Mouse (Mus musculus): ENCODE data around the gene Ccnb2.
"Not testable (repeated sequence)": the region's sequence is repeated elsewhere in the genome, so short reads cannot be mapped to it uniquely, and the experiment has no call there.

Ccnb2 gene

DNA sequence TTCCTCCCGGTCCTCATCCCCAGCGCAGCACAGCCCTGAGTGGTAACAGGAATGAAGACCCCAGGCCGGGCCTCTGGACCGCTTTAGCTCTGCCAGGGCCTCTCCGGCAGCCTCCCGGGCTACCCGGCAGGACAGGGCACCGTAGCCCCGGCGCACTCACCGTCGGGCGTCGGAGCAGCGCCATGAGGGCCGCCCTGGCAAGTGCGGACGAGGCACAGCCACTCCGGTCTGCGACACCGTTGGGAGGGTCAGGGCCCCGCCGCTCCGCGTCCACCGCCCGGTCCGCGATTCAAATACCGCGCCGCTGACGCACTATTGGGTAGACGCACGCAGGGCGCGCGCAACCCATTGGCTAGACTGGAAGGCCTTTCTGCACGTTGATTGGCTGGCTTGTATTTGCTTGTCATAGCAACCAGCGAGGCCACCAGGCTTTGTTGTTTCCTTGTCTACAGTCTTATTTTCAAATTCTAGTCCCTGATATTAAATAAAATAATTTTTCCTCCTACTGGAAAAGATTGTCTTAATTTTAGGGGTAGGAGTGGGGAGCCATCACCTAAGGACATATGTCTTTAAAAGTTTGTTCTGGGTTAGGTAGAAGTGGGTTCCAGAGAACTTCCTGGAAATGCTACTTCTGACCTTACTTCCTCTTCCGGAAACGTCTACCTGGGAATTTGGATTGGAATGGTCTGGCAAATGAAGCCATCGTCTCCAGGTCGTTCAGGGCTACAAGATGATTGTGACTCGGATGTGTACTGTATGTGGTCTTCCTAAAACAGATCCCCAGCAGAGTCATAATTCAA is at the start of gene Ccnb2:
TSS of gene Ccnb2 (minus strand) at position 291 of the 800 bp plus-strand sequence.
- peak; percentile 40 for DNase-seq (ENCODE audit: low spot score)

DNA sequence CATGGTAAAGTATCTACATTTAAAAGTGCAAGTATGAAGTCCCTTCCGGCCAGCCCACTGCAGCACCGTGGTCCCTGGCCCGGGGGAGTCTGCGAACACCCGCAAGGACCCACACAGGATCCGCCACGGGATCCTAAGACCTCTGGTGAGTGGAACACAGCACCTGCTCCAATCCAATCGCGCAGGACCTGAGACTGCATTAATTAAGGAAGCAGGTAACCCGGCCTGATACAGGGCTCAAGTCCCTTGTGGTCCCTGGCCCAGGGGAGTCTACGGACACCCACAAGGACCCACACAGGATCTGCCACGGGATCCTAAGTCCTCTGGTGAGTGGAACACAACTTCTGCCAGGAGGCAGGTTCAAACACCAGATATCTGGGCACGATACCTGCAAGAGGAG is 41.7 kb upstream of the Ccnb2 start:
- not testable (repeated sequence) for DNase-seq (ENCODE audit: low spot score)

DNA sequence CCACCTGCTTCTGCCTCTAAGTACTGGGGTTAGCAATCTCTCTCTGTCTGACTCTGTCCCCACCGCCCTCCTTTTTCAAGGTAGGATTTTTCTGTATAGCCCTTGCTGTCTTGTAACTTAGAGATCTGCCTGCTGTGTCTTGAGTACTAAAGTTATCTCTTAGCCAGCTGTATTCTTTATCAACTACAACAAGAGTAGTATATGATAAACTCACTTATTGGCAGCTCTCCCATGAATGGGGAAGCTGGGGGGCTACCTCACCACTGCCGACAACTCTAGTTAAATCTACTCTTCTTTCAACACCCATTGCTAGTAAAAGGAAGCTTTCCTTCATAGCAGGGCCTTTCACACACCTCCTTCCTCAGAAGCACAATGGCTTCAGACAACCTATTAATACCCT is 31.0 kb upstream of the Ccnb2 start:
- DNase-seq (ENCODE audit: low spot score): no peak

DNA sequence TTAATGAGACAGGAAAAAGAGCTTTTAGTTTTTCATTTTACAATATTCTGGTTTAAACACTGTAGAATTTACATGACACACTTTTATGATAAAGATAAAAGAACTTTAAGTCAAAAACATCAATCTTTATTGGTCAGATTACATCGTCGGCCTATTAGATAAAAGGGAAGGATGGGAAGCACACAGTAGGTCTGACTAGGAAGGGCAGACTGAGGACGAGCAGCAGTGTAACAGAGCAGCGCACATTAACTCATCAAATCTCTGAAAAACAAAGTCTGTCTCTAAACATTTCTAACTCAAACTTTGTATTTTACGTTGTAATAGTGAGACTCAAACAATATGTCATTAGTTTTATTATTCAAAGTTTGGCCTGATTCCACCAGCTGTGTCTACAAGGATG is 27.7 kb upstream of the Ccnb2 start:
- no peak for DNase-seq (ENCODE audit: low spot score)

DNA sequence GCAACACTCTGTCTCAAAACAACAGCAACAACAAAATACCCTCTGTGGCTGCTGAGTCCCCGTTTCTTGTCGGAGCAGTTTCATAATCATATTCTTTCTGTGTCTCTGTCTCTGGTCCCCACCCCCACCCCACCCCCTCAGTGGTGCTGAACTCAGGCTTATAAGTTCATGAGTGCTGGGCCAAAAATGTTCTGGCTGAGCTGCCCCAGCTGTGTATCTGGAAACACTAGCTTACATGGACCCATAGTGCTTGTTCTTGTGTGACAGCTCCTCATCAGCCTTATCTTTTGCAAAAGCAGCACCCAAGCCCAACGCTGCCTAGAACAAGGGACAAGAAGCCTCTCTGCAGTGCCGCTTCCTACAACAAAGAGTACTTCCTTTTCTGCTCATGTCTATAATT is 18.6 kb upstream of the Ccnb2 start:
- DNase-seq (ENCODE audit: low spot score): no peak

DNA sequence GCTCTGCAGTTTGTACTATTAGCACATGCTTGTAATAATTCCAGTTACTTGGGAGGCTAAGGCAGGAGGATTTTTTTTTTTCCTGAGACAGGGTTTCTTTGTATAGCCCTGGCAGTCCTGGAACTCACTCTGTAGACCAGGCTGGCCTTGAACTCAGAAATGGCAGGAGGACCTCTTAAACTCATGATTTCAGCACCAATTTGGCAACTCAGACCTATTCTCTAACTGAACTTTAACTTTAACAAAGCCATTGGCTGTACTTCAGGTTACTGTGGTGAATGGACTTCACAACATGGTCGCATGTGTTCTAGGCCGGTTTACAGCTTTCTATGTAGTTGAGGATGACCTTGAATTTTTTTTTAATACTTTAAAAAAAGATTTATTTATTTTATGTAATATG is 1.3 kb upstream of the Ccnb2 start:
- DNase-seq (ENCODE audit: low spot score): no peak

DNA sequence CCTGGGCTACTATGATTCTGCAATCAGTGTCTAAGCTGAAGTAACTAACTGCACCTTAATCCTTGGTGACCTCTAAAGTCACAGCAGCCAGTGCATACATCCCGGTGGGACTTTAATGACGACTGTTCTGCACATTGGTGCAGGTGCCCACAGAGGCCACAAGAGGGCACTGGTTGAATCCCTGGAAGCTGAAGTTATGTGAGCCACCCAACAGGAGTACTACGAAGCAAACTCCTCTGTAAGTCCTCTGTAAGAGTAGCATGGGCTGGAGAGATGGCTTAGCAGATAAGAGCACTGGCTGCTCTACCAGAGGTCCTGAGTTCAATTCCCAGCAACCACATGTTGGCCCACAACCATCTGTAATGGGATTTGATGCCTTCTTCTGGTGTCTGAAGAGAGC is 4.9 kb downstream of the Ccnb2 start:
- DNase-seq (ENCODE audit: low spot score): no peak

DNA sequence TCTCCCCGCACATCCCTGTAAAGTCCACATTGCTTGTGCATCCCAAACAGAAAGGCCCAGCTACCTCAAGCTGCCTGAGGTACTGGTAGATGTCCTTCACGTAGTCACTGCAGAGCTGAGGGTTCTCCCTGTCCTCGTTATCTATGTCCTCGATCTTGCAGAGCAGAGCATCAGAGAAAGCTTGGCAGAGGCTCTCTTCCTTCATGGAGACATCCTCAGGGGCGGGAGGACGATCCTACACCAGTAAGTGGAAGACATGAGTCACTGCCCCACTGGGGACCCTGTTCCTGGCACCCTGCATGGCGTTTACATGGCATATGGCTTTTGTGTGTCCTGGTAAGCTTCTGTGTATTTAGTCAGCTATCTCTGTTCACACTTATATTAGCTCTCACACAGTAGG is 8.3 kb downstream of the Ccnb2 start:
- DNase-seq (ENCODE audit: low spot score): peak; percentile 55

DNA sequence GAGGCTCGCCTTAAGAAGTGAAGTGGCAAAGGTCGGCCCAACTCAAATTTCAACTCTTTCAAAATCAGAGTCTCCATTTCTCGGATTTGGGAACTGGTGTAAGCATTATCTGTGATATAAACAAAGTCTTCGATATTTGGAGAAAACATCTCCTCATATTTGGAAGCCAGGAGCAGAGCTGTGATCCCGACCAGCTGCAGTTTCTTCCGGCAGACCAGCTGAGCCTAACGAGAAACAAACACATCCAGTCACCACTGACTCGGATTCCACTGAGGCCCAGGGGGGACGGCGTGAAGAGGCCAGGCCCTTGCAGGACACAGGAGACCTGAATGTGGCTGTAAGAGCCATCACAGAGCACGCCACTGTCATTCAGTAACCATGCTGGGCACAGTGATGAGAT is 10.7 kb downstream of the Ccnb2 start:
- DNase-seq (ENCODE audit: low spot score): no peak

DNA sequence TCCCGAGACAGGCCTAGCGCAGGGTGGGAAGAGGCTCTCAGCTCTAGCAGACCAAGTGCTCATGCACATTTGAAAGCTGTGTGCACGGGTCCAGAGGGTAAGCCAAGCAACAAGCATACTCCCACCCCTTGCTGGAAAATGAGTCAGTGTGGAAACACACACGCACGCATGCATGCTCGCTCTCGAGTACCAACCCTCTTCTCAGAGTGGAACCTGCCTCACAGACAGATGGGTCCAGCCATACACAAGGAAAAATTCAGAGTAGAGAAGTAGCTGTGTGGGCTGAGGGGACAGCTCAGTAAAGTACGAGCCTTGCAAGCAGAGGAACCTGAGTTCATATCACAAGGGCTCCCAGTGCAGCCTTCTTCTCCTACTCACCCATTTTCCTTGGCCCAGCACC is 11.6 kb downstream of the Ccnb2 start:
- no peak for DNase-seq (ENCODE audit: low spot score)

DNA sequence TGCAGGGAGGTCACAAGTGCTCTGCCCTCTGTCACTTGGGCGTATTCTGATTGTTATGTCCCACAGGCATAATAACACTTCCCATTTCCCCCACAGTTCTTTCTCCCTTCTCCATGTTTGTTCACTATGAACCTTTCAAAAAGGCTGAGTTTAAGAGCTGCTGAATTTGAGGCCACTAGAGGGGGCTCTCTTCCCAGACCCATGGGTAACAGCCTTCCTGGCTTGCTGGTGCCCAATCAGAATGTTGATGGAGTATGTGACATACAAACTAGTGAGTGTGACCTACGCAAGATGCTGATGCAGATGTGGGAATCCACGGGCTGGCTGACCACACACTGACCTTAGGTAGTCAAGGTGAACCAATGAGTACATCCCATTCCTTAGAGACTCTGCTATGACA is 12.6 kb downstream of the Ccnb2 start:
- DNase-seq (ENCODE audit: low spot score): no peak

DNA sequence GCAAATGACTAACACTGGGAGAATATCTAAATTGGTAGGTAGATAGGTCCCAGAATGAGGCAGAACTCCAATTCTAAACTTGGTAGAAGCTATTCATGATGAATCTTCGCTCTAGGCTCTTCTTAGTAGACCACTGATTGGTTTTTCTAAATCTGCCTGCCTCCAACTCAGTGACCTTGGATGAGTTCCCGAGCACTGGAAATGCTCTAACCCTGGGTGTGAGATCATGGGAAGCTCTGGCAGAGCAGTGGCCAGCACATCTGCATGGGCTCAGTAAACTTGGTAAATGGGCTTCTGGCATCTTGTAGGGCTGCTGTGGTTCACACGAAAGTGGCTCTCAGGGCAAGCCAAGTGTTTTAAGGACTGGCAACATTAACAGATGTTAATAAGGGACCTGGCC is 14.8 kb downstream of the Ccnb2 start:
- DNase-seq (ENCODE audit: low spot score): no peak

DNA sequence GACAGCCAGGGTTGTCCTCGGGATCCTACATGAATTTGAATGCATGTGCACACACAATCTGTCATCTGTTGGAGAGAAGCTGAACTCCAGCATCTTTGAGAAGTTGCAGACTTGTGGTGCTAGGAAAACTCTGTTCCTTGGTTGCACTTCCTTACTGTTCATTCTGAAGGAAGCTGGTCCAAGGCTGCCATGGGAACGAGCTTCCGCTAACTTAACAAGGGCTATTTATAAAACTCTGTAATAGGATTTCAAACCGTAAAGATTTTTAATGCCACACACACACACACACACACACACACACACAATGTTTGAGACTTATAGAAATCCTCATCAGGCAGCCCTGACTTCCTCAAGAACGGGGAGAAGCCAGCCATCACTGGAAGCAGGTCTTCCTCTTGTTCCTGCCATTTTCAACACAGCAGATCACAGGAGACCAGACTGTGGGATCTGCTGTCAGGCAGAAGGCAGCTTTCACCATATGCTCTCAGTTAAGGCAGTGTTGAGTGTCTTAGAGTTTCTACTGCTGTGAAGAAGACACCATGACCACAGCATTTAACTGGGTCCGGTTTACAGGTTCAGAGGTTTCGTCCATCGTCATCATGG is 19.3 kb downstream of the Ccnb2 start:
- no peak for DNase-seq (ENCODE audit: low spot score)

DNA sequence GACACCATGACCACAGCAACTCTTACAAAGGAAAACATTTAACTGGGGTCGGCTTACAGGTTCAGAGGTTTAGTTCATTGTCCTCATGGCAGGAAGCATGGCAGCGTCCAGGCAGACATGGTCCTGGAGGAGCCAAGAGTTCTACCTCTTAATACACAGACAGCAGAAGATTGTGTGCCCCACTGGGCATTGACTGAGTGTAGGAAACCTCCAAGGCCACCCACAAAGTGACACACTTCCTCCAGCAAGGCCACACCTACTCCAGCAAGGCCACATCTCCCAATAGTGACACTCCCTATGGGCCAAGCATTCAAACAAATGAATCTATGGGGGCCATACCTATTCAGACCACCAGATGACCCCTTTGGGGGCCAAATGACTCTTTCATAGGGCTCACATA is 25.3 kb downstream of the Ccnb2 start:
- no peak for DNase-seq (ENCODE audit: low spot score)

DNA sequence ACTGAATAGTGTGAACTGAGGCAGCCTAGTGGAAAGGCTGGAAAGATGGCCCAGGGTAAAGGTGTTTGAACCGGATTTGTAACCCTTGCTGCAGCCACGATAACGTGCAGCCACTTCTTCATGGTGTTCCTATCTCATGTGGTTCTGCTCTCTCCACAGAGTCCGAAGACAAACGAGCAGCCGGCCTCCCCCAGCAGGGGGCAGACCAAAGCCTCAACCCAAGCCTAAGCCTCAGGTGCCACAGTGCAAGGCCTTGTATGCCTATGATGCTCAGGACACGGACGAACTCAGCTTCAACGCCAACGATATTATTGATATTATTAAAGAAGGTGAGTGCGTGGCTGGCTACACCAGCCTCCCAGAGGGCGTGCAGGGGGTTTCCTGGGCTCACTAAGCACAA is 25.7 kb downstream of the Ccnb2 start:
- DNase-seq (ENCODE audit: low spot score): no peak

DNA sequence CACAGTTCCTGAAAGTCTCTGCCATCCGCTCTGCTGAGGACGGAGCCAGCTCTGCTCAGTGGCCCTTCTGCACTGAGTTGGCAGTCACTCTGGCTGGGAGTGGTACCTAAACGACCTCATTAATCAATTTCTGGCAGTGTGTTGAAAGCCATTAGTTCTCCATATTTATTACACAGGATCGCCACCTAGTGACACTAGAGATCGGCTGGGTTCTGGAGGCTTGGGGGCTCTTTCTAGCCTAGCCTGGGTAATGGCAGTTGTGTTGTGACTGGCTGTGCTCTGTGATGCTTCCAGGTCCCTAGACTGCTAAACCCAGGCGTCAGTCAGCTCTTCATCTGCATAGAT is 28.8 kb downstream of the Ccnb2 start:
- peak; percentile 53 for DNase-seq (ENCODE audit: low spot score)

DNA sequence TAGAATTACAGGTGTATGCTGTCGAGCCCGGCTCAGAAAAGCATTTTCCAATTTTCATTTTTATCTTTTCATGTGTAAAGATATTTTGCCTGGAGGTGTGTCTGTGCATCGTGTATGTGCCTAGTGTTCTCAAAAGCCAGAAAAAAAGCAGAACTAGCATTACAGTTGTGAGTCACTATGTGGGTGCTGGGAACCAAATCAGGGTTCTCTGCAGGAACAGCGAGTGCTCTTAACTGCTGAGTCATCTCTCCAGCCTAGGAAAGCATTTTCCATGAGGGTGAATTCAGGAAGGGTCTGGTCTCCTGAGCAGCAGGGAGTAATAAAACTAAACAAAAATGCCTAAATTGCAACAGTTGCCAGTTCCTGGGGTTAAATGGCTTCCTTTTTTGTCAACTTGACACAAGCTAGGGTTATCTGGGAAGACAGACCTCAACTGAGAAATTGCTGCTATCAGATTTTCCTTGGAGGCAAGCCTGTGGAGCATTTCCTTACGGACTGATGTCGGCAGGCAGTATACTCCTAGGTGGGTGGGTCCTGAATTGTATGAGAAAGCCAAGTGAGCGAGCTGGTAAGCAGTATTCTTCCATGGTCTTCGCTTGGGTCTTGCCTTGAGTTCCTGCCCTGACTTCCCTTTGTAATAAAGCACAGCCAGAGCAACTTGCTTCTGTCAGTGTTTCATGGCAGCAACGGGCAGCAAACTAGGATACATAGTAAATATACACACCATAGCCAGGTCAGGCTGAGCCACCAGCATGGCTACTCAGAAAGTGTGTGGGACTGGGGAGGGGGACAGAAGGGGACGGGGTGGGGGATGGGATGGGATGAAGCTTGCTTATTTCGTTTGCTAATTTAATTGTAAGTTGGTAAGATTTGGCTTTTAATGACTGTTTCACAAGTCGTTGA is 29.4 kb downstream of the Ccnb2 start:
- DNase-seq (ENCODE audit: low spot score): peak; percentile 9

DNA sequence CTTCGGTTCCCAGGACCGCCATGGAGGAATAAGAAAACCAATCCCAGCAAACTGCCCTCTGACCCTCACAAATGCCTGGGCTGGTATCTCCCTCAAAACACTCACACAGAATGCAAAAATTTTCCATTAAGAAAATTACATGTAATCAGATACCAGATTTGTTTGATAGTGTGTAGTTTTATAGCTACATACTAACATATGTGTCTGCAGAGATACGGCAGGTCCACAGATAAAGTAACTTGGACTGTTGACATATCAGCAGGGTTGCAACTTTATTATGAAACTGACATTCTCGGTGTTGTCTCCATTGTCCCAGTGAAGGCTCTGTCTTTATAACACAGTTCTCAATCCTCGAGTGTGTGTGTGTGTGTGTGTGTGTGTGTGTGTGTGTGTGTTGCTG is 30.3 kb downstream of the Ccnb2 start:
- no peak for DNase-seq (ENCODE audit: low spot score)

DNA sequence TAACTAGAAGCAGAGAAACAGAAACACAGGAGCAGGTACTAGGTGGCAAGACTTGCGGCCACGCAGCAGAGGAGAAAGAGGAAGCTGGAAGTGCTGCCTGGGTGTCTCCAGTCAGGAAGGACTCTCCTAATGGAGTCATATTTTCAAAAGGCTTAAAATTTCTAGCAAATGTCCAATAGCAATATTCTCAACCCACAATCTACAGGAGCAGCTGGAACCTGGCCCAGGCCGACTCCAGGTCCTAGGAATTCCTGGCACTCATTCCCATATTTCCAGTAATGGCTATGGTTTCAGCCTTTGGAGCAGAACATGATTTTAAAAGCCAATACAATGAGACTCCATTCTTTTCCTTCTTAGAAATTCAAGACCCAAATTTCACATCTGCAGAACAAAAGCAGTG is 31.8 kb downstream of the Ccnb2 start:
- no peak for DNase-seq (ENCODE audit: low spot score)

DNA sequence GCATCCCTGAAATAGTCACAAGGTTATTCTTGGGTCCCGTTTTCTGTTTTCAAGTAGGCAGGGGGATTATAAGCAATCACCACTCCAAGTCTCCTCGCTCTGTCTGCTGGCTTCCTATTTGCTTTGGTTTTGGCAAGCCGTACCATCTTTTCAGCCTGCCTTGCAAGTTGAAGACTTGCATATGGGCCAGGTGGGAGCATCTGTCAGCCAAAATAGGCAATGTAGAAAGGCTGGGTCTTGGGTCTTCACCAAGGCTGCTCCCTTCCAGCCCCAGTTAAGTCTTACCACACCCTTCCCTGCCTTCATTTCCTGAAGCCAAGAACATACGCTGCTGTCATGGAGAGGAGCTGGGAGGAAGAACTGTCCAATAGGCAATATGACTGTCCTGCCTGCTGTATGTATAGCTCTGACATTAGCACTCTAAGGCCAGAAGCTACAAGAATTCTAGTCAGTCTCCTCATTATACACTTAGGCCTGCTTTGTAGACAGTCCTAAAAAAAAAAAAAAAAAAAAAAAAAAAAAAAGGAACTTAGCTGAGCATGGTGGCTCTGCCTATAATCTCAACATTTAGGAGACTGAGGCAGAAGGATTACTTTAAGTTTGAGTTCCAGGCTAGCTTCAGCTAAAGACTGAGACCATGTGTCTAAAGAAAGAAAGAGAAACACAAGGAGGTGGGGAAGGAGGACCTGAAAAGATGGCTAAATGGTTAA is 33.8 kb downstream of the Ccnb2 start:
- no peak for DNase-seq (ENCODE audit: low spot score)

DNA sequence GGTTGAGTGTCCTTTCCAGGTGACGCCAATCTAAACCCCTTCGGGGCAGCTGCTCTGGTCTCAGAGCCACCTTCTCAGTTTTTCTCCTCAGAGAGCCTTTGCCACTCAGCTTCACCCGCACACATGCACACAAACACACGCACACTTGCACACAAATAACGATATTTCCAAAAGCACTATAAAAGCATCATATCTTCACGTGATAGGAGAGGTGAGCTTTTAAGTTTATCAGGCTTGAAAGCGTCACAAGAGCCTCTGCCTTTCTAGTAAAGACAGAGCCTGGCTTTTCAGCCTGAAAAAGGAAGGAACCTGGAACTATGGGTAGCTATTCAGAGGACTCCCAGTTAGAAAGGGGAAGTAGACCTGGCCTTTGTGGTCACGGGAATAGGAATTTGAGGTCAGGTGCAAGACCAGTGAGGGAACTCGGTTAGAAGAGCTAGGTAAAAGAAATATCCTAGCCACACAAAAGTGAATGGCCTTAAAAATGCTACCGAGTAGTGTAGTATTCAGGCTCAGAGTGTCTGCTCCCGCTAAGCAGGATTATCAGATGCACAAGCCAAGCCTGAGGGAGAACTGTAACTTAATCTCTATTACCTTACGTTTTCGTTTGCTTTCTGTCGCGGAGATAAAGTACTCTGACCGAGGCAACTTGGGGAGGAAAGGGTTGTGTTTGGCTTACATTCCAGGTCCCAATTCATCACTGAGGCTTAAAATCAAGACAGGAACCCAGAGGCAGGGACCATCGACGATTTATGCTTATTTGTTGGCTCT is 36.2 kb downstream of the Ccnb2 start:
- no peak for DNase-seq (ENCODE audit: low spot score)

DNA sequence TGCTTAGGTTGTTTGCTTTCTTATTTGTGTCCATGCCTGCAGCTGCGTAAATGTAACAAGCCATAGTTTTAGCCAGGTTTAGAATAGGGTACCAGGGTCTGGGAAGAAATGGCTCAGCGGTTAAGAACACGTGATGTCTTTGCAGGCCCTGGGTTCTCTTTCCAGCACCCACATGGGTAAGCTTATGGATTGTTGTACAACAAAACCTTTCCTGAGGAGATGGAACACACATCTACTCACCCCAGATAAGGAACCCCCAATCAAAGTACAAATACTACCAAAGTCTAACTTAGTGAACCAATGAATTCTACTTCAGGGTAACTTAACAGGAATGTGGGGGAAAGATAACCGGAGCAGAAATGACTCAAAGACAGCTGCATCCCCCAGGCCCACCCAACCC is 36.9 kb downstream of the Ccnb2 start:
- DNase-seq (ENCODE audit: low spot score): no peak
